Mouse (Mus musculus): ENCODE results near the gene Prdm16. TPM values are rescaled to one million over a fixed set of nuclear protein-coding genes. Genes with fewer than 3 reads are reported as not detected.

The Prdm16 gene
- polyA plus RNA-seq, 1 experiment: 2.0 TPM

- no peaks in the 10 kb centered on the region for H3K27me3 ChIP-seq (ENCODE audit: control insufficient read depth, insufficient read depth, low read length)
- H3K4me3 ChIP-seq (ENCODE audit: extremely low read depth, insufficient read depth, insufficient read length): no peak overlapping the region
- TF ChIP-seq CTCF (IDR thresholded peaks at IDR 0.05; ENCODE audit: extremely low read depth, insufficient read depth, insufficient read length, insufficient replicate concordance) (no peak), POLR2A (IDR thresholded peaks at IDR 0.05; ENCODE audit: low read depth, low read length) (no peak)
- no peak for DNase-seq (ENCODE audit: low read depth in 1 of 2, low spot score in 2 of 2)
- H3K27ac ChIP-seq (ENCODE audit: insufficient read depth, low read length): no peak overlapping the region
- no peaks in the 10 kb centered on the region for H3K36me3 ChIP-seq (ENCODE audit: control insufficient read depth, insufficient read depth, low read length)
- 80% methylated on average over 5 of the region's 5 CpGs for WGBS
- H3K4me1 ChIP-seq (ENCODE audit: control insufficient read depth, insufficient read depth, insufficient read length): no peaks in the 10 kb centered on the region
Measured at GRCm38 (mm10) chr4:154401379-154401778, 235.3 kb downstream of the Prdm16 start.

GRCm38 (mm10) chr4:154400256-154401171 lies 236.2 kb downstream of the Prdm16 start:
- no peaks in the 10 kb centered on the region for H3K4me1 ChIP-seq (ENCODE audit: control insufficient read depth, insufficient read depth, insufficient read length)
- 90% methylated on average over 24 of the region's 24 CpGs for WGBS
- H3K4me3 ChIP-seq (ENCODE audit: extremely low read depth, insufficient read depth, insufficient read length): no peak overlapping the region
- DNase-seq (ENCODE audit: low read depth in 1 of 2, low spot score in 2 of 2): no peak
- H3K27ac ChIP-seq (ENCODE audit: insufficient read depth, low read length): no peak overlapping the region
- H3K36me3 ChIP-seq (ENCODE audit: control insufficient read depth, insufficient read depth, low read length): no peaks in the 10 kb centered on the region
- no peaks in the 10 kb centered on the region for H3K27me3 ChIP-seq (ENCODE audit: control insufficient read depth, insufficient read depth, low read length)
- TF ChIP-seq POLR2A (IDR thresholded peaks at IDR 0.05; ENCODE audit: low read depth, low read length) (no peak), CTCF (IDR thresholded peaks at IDR 0.05; ENCODE audit: extremely low read depth, insufficient read depth, insufficient read length, insufficient replicate concordance) (no peak)

- Histone ChIP-seq H3K27ac (ENCODE audit: insufficient read depth, low read length) (no peak overlapping the region), H3K4me1 (ENCODE audit: control insufficient read depth, insufficient read depth, insufficient read length) (no peaks in the 10 kb centered on the region), H3K36me3 (ENCODE audit: control insufficient read depth, insufficient read depth, low read length) (no peaks in the 10 kb centered on the region), H3K27me3 (ENCODE audit: control insufficient read depth, insufficient read depth, low read length) (no peaks in the 10 kb centered on the region), H3K4me3 (ENCODE audit: extremely low read depth, insufficient read depth, insufficient read length) (no peak overlapping the region)
- no peak for TF ChIP-seq CTCF (IDR thresholded peaks at IDR 0.05; ENCODE audit: extremely low read depth, insufficient read depth, insufficient read length, insufficient replicate concordance)
- no peak for TF ChIP-seq POLR2A (IDR thresholded peaks at IDR 0.05; ENCODE audit: low read depth, low read length)
- DNase-seq (ENCODE audit: low read depth in 1 of 2, low spot score in 2 of 2): no peak
- WGBS: 65% methylated on average over 11 of the region's 11 CpGs
Measured at GRCm38 (mm10) chr4:154399634-154400033, 237.0 kb downstream of the Prdm16 start.

- Histone ChIP-seq H3K4me1 (ENCODE audit: control insufficient read depth, insufficient read depth, insufficient read length) (no peaks in the 10 kb centered on the region), H3K27ac (ENCODE audit: insufficient read depth, low read length) (no peak overlapping the region), H3K27me3 (ENCODE audit: control insufficient read depth, insufficient read depth, low read length) (no peaks in the 10 kb centered on the region), H3K36me3 (ENCODE audit: control insufficient read depth, insufficient read depth, low read length) (no peaks in the 10 kb centered on the region), H3K4me3 (ENCODE audit: extremely low read depth, insufficient read depth, insufficient read length) (no peak overlapping the region)
- TF ChIP-seq POLR2A (IDR thresholded peaks at IDR 0.05; ENCODE audit: low read depth, low read length) (no peak), CTCF (IDR thresholded peaks at IDR 0.05; ENCODE audit: extremely low read depth, insufficient read depth, insufficient read length, insufficient replicate concordance) (no peak)
- WGBS: 90% methylated on average over 14 of the region's 14 CpGs
- DNase-seq (ENCODE audit: low read depth in 1 of 2, low spot score in 2 of 2): no peak
Measured at GRCm38 (mm10) chr4:154396652-154397301, 239.9 kb downstream of the Prdm16 start.

- H3K36me3 ChIP-seq (ENCODE audit: control insufficient read depth, insufficient read depth, low read length): no peaks in the 10 kb centered on the region
- 82% methylated on average over 7 of the region's 7 CpGs for WGBS
- H3K27me3 ChIP-seq (ENCODE audit: control insufficient read depth, insufficient read depth, low read length): no peaks in the 10 kb centered on the region
- no peak overlapping the region for H3K4me3 ChIP-seq (ENCODE audit: extremely low read depth, insufficient read depth, insufficient read length)
- no peak for TF ChIP-seq CTCF (IDR thresholded peaks at IDR 0.05; ENCODE audit: extremely low read depth, insufficient read depth, insufficient read length, insufficient replicate concordance)
- TF ChIP-seq POLR2A (IDR thresholded peaks at IDR 0.05; ENCODE audit: low read depth, low read length): no peak
- no peak overlapping the region for H3K27ac ChIP-seq (ENCODE audit: insufficient read depth, low read length)
- DNase-seq (ENCODE audit: low read depth in 1 of 2, low spot score in 2 of 2): no peak
- H3K4me1 ChIP-seq (ENCODE audit: control insufficient read depth, insufficient read depth, insufficient read length): no peaks in the 10 kb centered on the region
Measured at GRCm38 (mm10) chr4:154394123-154394722, 242.4 kb downstream of the Prdm16 start.

GRCm38 (mm10) chr4:154393196-154394122 lies 243.2 kb downstream of the Prdm16 start:
- no peaks in the 10 kb centered on the region for H3K36me3 ChIP-seq (ENCODE audit: control insufficient read depth, insufficient read depth, low read length)
- H3K27ac ChIP-seq (ENCODE audit: insufficient read depth, low read length): no peak overlapping the region
- no peak overlapping the region for H3K4me3 ChIP-seq (ENCODE audit: extremely low read depth, insufficient read depth, insufficient read length)
- WGBS: 72% methylated on average over 18 of the region's 18 CpGs
- H3K27me3 ChIP-seq (ENCODE audit: control insufficient read depth, insufficient read depth, low read length): no peaks in the 10 kb centered on the region
- H3K4me1 ChIP-seq (ENCODE audit: control insufficient read depth, insufficient read depth, insufficient read length): no peaks in the 10 kb centered on the region
- no peak for TF ChIP-seq POLR2A (IDR thresholded peaks at IDR 0.05; ENCODE audit: low read depth, low read length)
- TF ChIP-seq CTCF (IDR thresholded peaks at IDR 0.05; ENCODE audit: extremely low read depth, insufficient read depth, insufficient read length, insufficient replicate concordance): no peak
- DNase-seq (ENCODE audit: low read depth in 1 of 2, low spot score in 2 of 2): no peak
